Mouse (Mus musculus): ENCODE measurements around the gene Hoxa10. TPM values are rescaled to one million over a fixed set of nuclear protein-coding genes. Genes with fewer than 3 reads are reported as not detected.

Hoxa10 gene
- polyA plus RNA-seq, 1 experiment from 2014 or later, result 20.2 TPM

DNA sequence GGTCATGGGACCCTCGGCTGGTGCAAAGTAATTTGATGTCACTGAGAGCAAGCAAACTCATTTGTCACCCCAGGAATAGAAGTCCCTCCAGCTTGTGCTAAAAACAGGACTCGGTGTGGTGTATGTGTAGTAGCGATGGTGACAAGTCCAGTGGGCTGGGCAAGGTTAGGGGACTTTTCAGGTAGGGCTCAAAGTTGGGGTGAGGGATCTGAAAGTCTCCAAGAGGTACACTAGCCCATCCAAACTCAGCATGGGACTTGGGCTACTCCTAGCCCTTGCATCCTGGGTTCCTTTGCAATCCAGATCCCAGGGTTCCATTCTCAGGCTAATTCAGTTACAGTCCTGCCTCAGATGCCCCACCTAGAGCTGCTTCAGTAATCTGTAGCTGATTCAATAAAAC is 28.1 kb upstream of the Hoxa10 start:
- Histone ChIP-seq H3K9me3 (no peaks in the 10 kb centered on the region), H3K27ac (no peak overlapping the region), H3K9ac (no peak overlapping the region), H3K27me3 (replicated peaks) (peaks cover 92% of the 10 kb centered on the region), H3K36me3 (no peaks in the 10 kb centered on the region), H3K4me1 (replicated peaks) (0 out of 2 replicates have a peak, but pooled peaks cover 7% of the 10 kb centered on the region), H3K4me2 (replicated peaks) (no peak overlapping the region), H3K4me3 (replicated peaks) (no peak overlapping the region)
- no peak for ATAC-seq
- 11% methylated on average over 3 of the region's 3 CpGs for WGBS

DNA sequence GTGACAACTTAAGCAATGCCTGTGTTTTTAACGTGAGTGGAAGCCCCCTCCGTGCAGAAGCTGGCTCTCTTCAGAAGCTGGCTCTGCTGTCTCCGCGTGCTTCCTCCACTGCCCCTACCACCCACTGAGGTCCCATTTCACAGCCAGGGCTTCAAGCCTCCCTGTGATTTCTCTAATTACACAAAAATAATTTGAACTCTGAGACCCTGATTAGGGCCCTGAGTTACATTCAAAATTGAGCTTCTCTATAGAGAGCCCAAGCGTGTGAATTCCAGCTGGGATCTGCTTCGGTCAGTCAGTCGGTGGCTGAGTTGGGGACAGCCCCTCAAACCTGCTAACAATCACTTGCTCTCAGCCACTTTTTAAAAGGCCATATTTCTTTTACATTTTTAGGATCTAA is 27.7 kb upstream of the Hoxa10 start:
- 15% methylated on average over 7 of the region's 7 CpGs for WGBS
- no peak overlapping the region for H3K4me2 ChIP-seq (replicated peaks)

DNA sequence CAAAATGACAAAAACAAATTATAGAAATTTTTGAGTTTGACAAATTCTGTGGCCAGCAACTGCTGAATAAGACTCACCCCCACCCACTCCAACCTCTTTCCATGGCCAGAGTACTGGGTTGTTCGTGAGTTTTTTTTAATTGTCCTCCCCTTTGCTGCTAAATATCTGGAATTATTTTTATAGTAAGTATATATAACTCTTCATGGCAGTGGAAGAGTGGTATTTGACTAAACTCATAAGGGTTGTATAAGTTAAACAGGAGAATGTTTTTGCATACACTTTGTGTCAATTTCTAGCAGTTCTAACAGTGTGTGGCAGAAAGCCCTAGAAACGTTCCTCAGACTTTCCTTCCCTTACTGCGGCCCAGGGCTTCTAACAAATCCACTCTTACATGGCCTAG is 27.0 kb upstream of the Hoxa10 start:
- H3K9me3 ChIP-seq, result no peaks in the 10 kb centered on the region
- no peaks in the 10 kb centered on the region for H3K36me3 ChIP-seq

More for the DNA sequence above, 27.7 kb upstream of the Hoxa10 start:
- H3K4me1 ChIP-seq (replicated peaks), result 0 out of 2 replicates have a peak, but pooled peaks cover 3% of the 10 kb centered on the region
- H3K4me3 ChIP-seq (replicated peaks), result no peak overlapping the region
- H3K9me3 ChIP-seq, result no peaks in the 10 kb centered on the region
- ATAC-seq, result no peak
- H3K27me3 ChIP-seq (replicated peaks), result peaks cover 92% of the 10 kb centered on the region
- H3K27ac ChIP-seq, result no peak overlapping the region
- H3K9ac ChIP-seq, result no peak overlapping the region
- H3K36me3 ChIP-seq, result no peaks in the 10 kb centered on the region

DNA sequence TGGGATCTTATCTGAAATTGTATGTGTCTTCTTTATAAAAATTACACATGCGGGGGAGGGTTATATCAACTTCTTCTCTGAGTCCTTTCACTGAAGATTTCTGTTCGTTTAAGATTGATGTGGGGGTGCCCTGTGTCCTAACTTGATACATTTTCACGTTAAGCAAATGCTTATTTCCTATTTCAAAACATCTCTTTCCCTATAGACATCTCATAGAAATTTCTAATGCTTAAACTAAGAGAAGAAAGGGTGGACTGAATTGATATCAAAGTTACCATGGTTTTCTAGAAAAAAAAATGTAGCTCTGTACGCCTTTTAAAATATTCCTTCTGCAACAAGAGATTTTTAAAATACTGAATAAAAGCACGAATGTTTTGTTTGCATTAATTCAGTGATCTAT is 26.6 kb upstream of the Hoxa10 start:
- ATAC-seq, result no peak
- WGBS, result 21% methylated on average over 5 of the region's 5 CpGs

More for the DNA sequence above, 27.0 kb upstream of the Hoxa10 start:
- Histone ChIP-seq H3K27ac (no peak overlapping the region), H3K9ac (no peak overlapping the region), H3K27me3 (replicated peaks) (peaks cover 91% of the 10 kb centered on the region), H3K4me1 (replicated peaks) (no peaks in the 10 kb centered on the region), H3K4me3 (replicated peaks) (no peak overlapping the region), H3K4me2 (replicated peaks) (no peak overlapping the region)
- ATAC-seq, result no peak
- WGBS, result 18% methylated on average over 3 of the region's 3 CpGs

DNA sequence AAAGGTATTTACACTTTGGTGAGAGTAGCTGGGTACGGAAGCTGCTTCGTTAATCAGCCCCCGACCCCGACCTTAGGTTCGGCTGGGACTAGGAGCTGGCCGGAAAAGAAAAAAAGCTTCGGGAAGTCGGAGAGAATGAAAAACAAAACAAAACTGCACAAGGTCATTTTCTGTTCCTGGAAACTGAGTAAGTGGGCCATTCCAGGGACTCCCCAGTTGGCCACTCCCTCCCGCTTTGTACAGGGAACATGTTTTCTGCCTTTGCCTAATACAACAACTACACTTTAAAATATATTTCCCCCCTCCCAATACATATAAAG is 26.0 kb upstream of the Hoxa10 start:
- no peak overlapping the region for H3K9ac ChIP-seq
- H3K4me3 ChIP-seq (replicated peaks), result no peak overlapping the region
- 2% methylated on average over 9 of the region's 9 CpGs for WGBS
- no peak overlapping the region for H3K4me2 ChIP-seq (replicated peaks)
- no peak for ATAC-seq
- no peaks in the 10 kb centered on the region for H3K4me1 ChIP-seq (replicated peaks)
- H3K27ac ChIP-seq, result no peak overlapping the region
- peaks cover 94% of the 10 kb centered on the region for H3K27me3 ChIP-seq (replicated peaks)
- no peaks in the 10 kb centered on the region for H3K36me3 ChIP-seq
- no peaks in the 10 kb centered on the region for H3K9me3 ChIP-seq

More for the DNA sequence above, 26.6 kb upstream of the Hoxa10 start:
- Histone ChIP-seq H3K4me2 (replicated peaks) (no peak overlapping the region), H3K36me3 (no peaks in the 10 kb centered on the region), H3K4me3 (replicated peaks) (no peak overlapping the region), H3K9ac (no peak overlapping the region), H3K4me1 (replicated peaks) (no peaks in the 10 kb centered on the region), H3K9me3 (no peaks in the 10 kb centered on the region), H3K27ac (no peak overlapping the region), H3K27me3 (replicated peaks) (peaks cover 91% of the 10 kb centered on the region)

DNA sequence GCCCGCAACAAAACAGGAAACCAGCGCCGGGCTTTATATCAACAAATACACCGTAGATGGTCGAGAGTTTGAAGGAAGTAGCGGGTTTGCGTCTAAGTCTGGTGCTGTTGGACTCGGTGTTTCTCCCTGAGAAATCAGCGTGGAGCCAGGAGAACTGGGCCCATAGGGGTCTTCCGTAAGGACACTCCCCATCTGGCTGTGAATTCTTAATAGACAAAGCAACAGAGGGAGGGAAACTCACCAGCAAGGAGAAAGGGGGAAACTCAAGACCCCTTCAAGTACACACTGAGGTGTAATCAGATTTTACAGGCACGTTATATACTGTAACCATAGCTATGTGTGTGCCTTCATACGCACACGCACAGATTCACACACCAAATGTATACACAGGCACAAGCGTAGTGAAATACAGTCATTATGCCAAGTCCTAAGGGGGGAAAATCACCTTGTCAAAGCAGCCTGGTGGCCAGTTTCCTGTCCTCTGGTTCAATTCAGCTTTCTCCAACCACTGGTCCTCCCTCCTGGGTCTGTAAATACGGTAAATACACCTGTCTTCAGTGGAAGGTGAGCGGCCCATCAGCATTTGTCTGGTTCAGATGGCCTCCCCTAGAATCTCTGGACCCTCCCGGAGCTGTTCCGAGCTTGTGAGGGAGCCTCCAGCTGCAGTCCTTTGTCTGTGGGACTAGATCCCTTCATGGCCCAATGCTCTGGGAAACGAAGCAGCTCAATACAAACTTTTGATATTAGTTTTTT is 25.4 kb upstream of the Hoxa10 start:
- Histone ChIP-seq H3K9ac (no peak overlapping the region), H3K4me1 (replicated peaks) (no peaks in the 10 kb centered on the region), H3K4me3 (replicated peaks) (no peak overlapping the region), H3K27ac (no peak overlapping the region), H3K4me2 (replicated peaks) (no peak overlapping the region), H3K36me3 (no peaks in the 10 kb centered on the region), H3K9me3 (no peaks in the 10 kb centered on the region), H3K27me3 (replicated peaks) (peaks cover 93% of the 10 kb centered on the region)
- 3% methylated on average over 19 of the region's 19 CpGs for WGBS
- ATAC-seq, result no peak

DNA sequence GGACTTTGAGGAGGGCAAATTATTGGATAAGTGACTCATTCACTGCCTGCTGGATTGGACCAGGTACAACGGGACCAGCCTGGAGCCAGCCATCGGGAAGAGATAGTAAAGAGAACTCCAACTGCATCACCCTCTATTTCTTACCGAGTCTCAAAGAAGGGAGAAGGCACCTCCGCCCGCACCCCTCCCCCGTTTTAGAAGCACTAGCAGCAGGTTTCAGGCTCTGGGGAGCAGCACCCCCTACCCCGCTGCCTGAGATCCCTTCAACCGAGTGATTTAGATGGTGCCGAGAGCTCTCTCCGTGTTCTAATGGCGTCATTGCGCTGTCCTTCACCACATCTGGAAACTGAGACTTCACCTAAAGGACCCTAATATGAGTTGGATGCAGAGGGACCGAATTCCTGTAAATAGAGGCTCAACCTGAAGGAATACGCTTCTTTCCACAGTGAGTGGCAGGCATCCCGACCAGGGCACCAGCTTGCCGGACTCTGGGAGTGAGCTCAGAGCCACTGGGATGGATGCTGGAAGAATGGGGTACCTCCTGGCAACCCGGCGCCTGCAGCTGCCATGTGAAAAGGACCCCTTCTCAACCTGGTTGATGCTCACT is 24.8 kb upstream of the Hoxa10 start:
- Histone ChIP-seq H3K36me3 (no peaks in the 10 kb centered on the region), H3K4me3 (replicated peaks) (no peak overlapping the region), H3K27me3 (replicated peaks) (peaks cover 92% of the 10 kb centered on the region), H3K9ac (no peak overlapping the region), H3K4me1 (replicated peaks) (peaks cover 6% of the 10 kb centered on the region), H3K4me2 (replicated peaks) (no peak overlapping the region), H3K27ac (no peak overlapping the region), H3K9me3 (no peaks in the 10 kb centered on the region)
- no peak for ATAC-seq
- WGBS, result 4% methylated on average over 18 of the region's 18 CpGs

DNA sequence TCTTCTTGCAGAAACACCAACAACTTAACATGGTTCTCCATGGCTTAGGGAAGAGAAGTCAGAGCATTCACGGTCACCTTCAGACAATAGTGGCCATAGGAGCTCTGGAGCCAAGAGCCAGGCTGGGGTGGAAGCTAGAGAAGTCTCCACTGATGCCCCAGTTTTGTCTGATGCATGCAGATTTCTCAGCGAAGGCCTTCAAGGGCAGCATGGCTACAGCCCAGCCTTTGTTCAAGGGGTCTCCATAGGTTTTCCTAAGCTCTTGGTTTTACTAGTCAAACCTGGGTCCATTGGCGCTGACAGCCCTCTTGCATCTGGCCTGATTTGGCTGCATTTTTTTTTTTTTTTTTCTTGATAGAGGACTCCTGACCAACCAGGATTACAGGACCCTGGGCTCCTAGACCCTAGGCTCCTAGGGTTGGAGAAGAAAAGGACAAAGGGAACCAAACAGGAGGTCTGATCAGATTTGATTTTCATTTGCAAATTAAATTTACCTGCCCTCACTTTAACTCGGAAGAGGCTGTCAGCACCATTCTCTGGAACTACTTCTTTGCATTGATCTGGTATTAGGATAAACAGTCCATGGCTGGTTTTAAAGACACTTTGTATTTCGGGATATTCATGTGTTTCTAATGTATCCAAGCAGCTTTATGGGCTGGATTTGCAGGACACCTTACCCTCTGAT is 23.6 kb upstream of the Hoxa10 start:
- Histone ChIP-seq H3K9me3 (no peaks in the 10 kb centered on the region), H3K4me2 (replicated peaks) (no peak overlapping the region), H3K27me3 (replicated peaks) (peaks cover 92% of the 10 kb centered on the region), H3K4me3 (replicated peaks) (no peak overlapping the region), H3K36me3 (no peaks in the 10 kb centered on the region), H3K9ac (no peak overlapping the region), H3K4me1 (replicated peaks) (peaks cover 13% of the 10 kb centered on the region), H3K27ac (no peak overlapping the region)
- 10% methylated on average over 5 of the region's 5 CpGs for WGBS
- ATAC-seq, result no peak

DNA sequence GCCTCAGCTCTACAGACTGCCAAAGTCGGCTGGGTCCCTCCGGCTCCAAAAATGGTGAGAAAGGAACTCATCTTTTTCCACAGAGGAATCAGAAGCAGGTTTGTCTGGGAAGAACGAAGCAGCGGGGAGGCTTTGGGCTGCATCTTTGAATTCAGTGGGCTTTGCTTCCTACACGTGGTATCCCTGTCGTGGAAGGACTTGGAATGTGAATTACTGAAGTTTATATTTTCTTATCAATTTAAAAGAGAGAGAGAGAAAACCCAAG is 22.6 kb upstream of the Hoxa10 start:
- Histone ChIP-seq H3K27ac (no peak overlapping the region), H3K4me3 (replicated peaks) (no peak overlapping the region), H3K27me3 (replicated peaks) (peaks cover 90% of the 10 kb centered on the region), H3K36me3 (no peaks in the 10 kb centered on the region), H3K9ac (no peak overlapping the region), H3K4me2 (replicated peaks) (no peak overlapping the region), H3K4me1 (replicated peaks) (peaks cover 13% of the 10 kb centered on the region), H3K9me3 (no peaks in the 10 kb centered on the region)
- no peak for ATAC-seq
- WGBS, result 2% methylated on average over 6 of the region's 6 CpGs

DNA sequence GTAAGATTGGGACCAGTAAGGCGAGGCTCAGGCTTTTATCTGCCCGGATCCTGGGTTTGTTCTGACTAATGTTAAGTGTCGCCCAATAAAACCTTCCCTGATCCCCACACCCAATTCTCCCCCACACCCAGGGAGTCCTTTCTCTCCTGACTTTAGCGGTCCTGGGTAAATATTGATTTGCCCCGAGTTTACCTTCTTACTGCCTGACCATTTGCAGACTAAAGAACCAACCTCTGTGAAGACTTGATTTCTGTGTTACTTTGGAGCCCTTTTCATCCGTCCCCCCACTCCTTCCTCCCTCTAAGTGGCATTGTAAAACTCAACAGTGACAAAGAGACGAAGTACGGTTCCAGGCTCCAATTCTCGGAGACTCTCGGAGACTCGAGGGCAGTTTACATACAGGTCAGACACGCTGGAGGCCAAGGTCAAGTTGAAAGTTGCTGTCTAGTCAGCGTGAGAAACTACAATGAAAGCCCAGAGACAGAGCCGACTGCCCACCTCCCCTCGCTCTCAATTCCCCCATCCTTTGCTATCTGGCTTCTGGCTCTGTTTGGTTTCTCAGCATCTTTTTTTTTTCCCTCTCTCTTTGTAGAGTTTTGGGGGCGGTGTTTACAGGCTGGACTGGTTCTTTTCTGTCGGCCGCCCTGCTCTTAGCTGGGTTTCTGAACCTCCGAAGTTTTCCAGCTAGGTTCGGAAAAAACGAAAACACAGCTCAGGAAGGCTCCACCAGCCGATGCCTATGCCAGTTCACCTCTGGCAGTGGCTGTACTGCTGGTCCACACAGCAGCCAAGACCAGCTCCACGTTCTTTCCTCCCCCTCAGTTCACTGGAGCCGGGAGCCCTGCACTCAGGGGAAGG is 22.0 kb upstream of the Hoxa10 start:
- no peaks in the 10 kb centered on the region for H3K36me3 ChIP-seq
- no peak for ATAC-seq
- H3K4me3 ChIP-seq (replicated peaks), result no peak overlapping the region
- 3% methylated on average over 24 of the region's 24 CpGs for WGBS
- no peak overlapping the region for H3K27ac ChIP-seq
- no peaks in the 10 kb centered on the region for H3K9me3 ChIP-seq
- peaks cover 87% of the 10 kb centered on the region for H3K27me3 ChIP-seq (replicated peaks)
- no peak overlapping the region for H3K4me2 ChIP-seq (replicated peaks)
- no peak overlapping the region for H3K9ac ChIP-seq
- H3K4me1 ChIP-seq (replicated peaks), result peaks cover 13% of the 10 kb centered on the region

DNA sequence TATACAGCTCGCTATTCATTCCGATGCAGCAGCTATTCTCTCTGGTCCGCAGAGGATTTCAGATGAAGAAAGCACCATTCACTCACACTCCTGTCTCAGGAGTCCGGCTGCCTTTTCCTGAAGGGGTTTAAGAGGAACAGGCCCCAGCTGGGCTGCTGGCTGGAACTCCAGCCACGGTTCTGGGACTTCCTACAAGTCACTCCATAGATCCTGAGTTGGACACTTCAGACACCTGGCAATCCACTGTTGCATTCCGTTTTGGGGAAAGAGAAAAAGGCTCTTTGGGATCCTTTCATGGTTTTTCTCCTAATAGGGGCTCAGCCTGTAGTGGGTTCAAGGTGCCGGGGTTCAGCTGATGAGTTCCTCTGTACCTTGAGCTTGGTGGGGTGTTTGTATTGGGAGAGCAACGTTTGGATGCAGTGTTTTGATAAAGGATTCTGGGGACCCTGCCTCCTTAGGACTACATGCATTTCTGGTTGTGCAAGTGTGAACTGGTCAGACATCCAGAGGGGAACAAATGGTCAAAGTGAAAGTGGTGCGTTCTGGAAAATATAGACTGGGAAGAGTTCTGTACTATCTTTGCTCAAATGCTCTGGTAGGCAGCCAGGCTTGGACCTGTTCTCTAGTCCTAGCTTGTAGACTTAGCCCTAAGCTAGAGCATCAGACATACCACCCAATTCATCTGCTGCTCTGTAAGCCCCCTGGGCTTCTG is 21.3 kb upstream of the Hoxa10 start:
- WGBS, result 7% methylated on average over 9 of the region's 9 CpGs
- no peak for ATAC-seq

More for the DNA sequence above, 21.3 kb upstream of the Hoxa10 start:
- Histone ChIP-seq H3K4me1 (replicated peaks) (peaks cover 13% of the 10 kb centered on the region), H3K27me3 (replicated peaks) (peaks cover 86% of the 10 kb centered on the region), H3K9me3 (no peaks in the 10 kb centered on the region), H3K4me3 (replicated peaks) (no peak overlapping the region), H3K27ac (no peak overlapping the region), H3K9ac (no peak overlapping the region), H3K36me3 (no peaks in the 10 kb centered on the region), H3K4me2 (replicated peaks) (no peak overlapping the region)
